Mouse (Mus musculus): ENCODE results near the gene Ahcy. TPM values are rescaled to one million over a fixed set of nuclear protein-coding genes. Genes with fewer than 3 reads are reported as not detected.

Gene Ahcy
- total and polyA plus RNA-seq, 3 experiments = 364 to 529 (median 514) TPM

DNA sequence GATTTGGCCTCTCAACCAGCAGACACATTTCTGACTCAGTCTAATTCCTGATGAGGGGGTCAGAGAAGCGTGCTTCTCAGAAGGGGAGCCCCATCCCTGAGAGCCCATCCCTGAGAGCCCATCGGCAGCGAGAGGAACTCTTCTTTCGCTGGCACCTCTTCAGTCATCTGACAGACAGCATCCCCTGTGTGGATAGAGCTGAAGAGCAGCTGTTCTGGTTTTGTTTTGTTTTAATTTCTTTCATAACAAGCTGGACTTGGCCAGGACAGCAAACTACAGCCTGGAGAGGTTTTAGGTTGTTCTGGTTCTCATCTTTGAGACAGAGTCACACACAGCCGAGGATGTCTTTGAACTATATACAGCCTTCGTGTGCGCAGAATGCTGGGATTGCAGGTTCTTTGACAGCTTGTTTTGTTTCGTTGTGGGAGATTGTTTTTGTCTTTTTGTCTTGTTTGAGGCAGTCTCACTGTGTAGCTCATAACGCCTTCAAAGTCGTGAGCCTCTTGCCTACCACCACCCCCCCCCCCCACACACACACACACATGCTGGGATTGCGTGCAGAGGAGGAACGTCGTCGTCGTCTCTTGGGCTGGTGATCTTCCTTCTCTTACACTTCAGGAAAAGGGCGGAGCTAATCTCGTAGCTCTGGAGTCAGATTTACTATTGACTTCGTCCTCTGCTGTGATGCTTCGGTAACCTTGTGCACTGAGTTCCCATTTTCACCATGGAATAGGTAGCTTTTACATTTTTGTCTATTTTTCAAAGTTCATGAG is 41.2 kb downstream of the Ahcy start:
- Histone ChIP-seq H3K27me3 (replicated peaks) (no peaks in the 10 kb centered on the region), H3K9ac (ENCODE audit: insufficient read depth, low read depth) (no peak overlapping the region), H3K36me3 (replicated peaks in 1 of 2; ENCODE audit: control insufficient read depth in 1 of 2, insufficient read depth in 1 of 2, low read length in 1 of 2) (no peaks in the 10 kb centered on the region), H3K4me2 (ENCODE audit: insufficient read depth, low read depth, poor library complexity, severe bottlenecking) (no peak overlapping the region), H3K4me1 (ENCODE audit: control insufficient read depth in 1 of 2, insufficient read depth in 2 of 2) (peaks cover 0 to 10% of the 10 kb centered on the region in 2 experiments; a peak in 2 of 4 replicates), H3K4me3 (replicated peaks in 1 of 3; ENCODE audit: low read depth in 2 of 3, low read length in 2 of 3, poor library complexity in 1 of 3) (no peak overlapping the region), H3K9me3 (replicated peaks; ENCODE audit: low read length) (no peaks in the 10 kb centered on the region), H3K79me2 (replicated peaks; ENCODE audit: control insufficient read depth, extremely low read depth, insufficient read depth, poor library complexity, severe bottlenecking) (no peaks in the 10 kb centered on the region), H3K27ac (ENCODE audit: insufficient read depth, low read depth) (no peak overlapping the region)
- in situ Hi-C loops (cut with MboI; ENCODE audit: low pct_ligation_motif_present, low pct_unique_long_range_greater_than_20kb, low sequenced_read_pairs) = no loop called here
- no peak for DNase-seq (ENCODE audit: extremely low read depth)
- dilution Hi-C loops (cut with MboI; ENCODE audit: extremely low pct_ligation_motif_present, extremely low pct_unique_long_range_greater_than_20kb, low sequenced_read_pairs) = no loop called here
- TF ChIP-seq SIN3A (IDR thresholded peaks at IDR 0.05; ENCODE audit: low read length) (no peak), TBP (conservative IDR thresholded peaks at IDR 0.05; ENCODE audit: low read depth, low read length) (no peak), E2F4 (IDR thresholded peaks at IDR 0.05; ENCODE audit: insufficient replicate concordance, low read depth, low read length) (no peak), JUND (conservative IDR thresholded peaks at IDR 0.05; ENCODE audit: low read depth, low read length) (no peak), NELFE (IDR thresholded peaks at IDR 0.05; ENCODE audit: low read depth, low read length) (no peak), POLR2A (IDR thresholded peaks at IDR 0.05; ENCODE audit: low read depth, low read length) (no peak), ETS1 (conservative IDR thresholded peaks at IDR 0.05; ENCODE audit: low read depth, low read length) (no peak), KAT2A (IDR thresholded peaks at IDR 0.05; ENCODE audit: insufficient replicate concordance, low read length) (no peak), MYC (IDR thresholded peaks at IDR 0.05; ENCODE audit: low read depth, low read length) (no peak), BHLHE40 (IDR thresholded peaks at IDR 0.05; ENCODE audit: low read depth, low read length) (no peak), GABPA (IDR thresholded peaks at IDR 0.05; ENCODE audit: insufficient replicate concordance, low read depth, low read length) (no peak), POLR2AphosphoS2 (IDR thresholded peaks at IDR 0.05; ENCODE audit: low read depth, low read length) (no peak), MAX (IDR thresholded peaks at IDR 0.05; ENCODE audit: low read length) (no peak), CHD2 (IDR thresholded peaks at IDR 0.05; ENCODE audit: low read length) (no peak), IRF4 (IDR thresholded peaks at IDR 0.05; ENCODE audit: low read depth, low read length) (no peak), JUN (IDR thresholded peaks at IDR 0.05; ENCODE audit: insufficient read depth, low read depth, low read length) (no peak), ZC3H11A (IDR thresholded peaks at IDR 0.05; ENCODE audit: low read depth, low read length) (no peak), RCOR1 (conservative IDR thresholded peaks at IDR 0.05; ENCODE audit: low read depth, low read length) (no peak)

DNA sequence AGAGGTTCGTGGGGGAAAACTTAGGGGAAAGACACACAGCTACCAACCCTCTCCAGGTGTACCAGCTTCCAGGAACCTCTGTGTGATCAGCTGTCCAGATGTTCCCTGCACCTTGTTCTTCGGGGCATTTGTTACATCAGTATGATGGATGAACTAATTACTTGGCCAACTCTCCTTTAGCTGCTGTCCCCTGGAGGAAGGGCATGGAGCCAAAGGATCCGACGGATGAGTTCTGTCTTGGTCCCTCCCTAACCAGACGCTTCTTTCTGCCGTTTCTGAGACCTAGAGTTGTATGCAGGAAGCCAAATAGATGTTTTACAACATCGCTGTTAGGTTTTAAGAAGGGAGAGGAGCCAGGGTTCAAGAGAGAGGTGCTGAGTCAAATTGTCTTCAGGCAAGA is 43.5 kb downstream of the Ahcy start:
- Histone ChIP-seq H3K36me3 (replicated peaks in 1 of 2; ENCODE audit: control insufficient read depth in 1 of 2, insufficient read depth in 1 of 2, low read length in 1 of 2) (no peaks in the 10 kb centered on the region), H3K27me3 (replicated peaks) (no peaks in the 10 kb centered on the region), H3K9ac (ENCODE audit: insufficient read depth, low read depth) (no peak overlapping the region), H3K4me2 (ENCODE audit: insufficient read depth, low read depth, poor library complexity, severe bottlenecking) (no peak overlapping the region), H3K4me1 (ENCODE audit: control insufficient read depth in 1 of 2, insufficient read depth in 2 of 2) (0 out of 4 replicates have a peak, but pooled peaks cover 0 to 4% of the 10 kb centered on the region in 2 experiments), H3K27ac (ENCODE audit: insufficient read depth, low read depth) (no peak overlapping the region), H3K4me3 (replicated peaks in 1 of 3; ENCODE audit: low read depth in 2 of 3, low read length in 2 of 3, poor library complexity in 1 of 3) (no peak overlapping the region), H3K9me3 (replicated peaks; ENCODE audit: low read length) (no peaks in the 10 kb centered on the region), H3K79me2 (replicated peaks; ENCODE audit: control insufficient read depth, extremely low read depth, insufficient read depth, poor library complexity, severe bottlenecking) (no peaks in the 10 kb centered on the region)
- DNase-seq (ENCODE audit: extremely low read depth) = no peak
- in situ Hi-C loops (cut with MboI; ENCODE audit: low pct_ligation_motif_present, low pct_unique_long_range_greater_than_20kb, low sequenced_read_pairs) (no loop called here), dilution Hi-C loops (cut with MboI; ENCODE audit: extremely low pct_ligation_motif_present, extremely low pct_unique_long_range_greater_than_20kb, low sequenced_read_pairs) (no loop called here)
- TF ChIP-seq ZC3H11A (IDR thresholded peaks at IDR 0.05; ENCODE audit: low read depth, low read length) (no peak), TBP (conservative IDR thresholded peaks at IDR 0.05; ENCODE audit: low read depth, low read length) (no peak), USF2 (conservative IDR thresholded peaks at IDR 0.05; ENCODE audit: low read depth, low read length) (no peak), ZKSCAN1 (IDR thresholded peaks at IDR 0.05; ENCODE audit: borderline replicate concordance, low read depth, low read length) (no peak), ETS1 (conservative IDR thresholded peaks at IDR 0.05; ENCODE audit: low read depth, low read length) (no peak), E2F4 (IDR thresholded peaks at IDR 0.05; ENCODE audit: insufficient replicate concordance, low read depth, low read length) (no peak), IRF4 (IDR thresholded peaks at IDR 0.05; ENCODE audit: low read depth, low read length) (no peak), RCOR1 (conservative IDR thresholded peaks at IDR 0.05; ENCODE audit: low read depth, low read length) (no peak), HCFC1 (IDR thresholded peaks at IDR 0.05; ENCODE audit: low read depth, low read length) (no peak), PAX5 (IDR thresholded peaks at IDR 0.05; ENCODE audit: low read length) (no peak), SIN3A (IDR thresholded peaks at IDR 0.05; ENCODE audit: low read length) (no peak), KAT2A (IDR thresholded peaks at IDR 0.05; ENCODE audit: insufficient replicate concordance, low read length) (no peak), POLR2A (IDR thresholded peaks at IDR 0.05; ENCODE audit: low read depth, low read length) (no peak), USF1 (IDR thresholded peaks at IDR 0.05; ENCODE audit: low read depth, low read length) (no peak), RAD21 (IDR thresholded peaks at IDR 0.05; ENCODE audit: low read depth, low read length) (no peak), MXI1 (IDR thresholded peaks at IDR 0.05; ENCODE audit: low read depth, low read length) (no peak), ELF1 (IDR thresholded peaks at IDR 0.05; ENCODE audit: low read depth, low read length) (no peak), EP300 (IDR thresholded peaks at IDR 0.05; ENCODE audit: low read length) (no peak)

Data from CH12.LX (cell line).